In the genomic region with DNA sequence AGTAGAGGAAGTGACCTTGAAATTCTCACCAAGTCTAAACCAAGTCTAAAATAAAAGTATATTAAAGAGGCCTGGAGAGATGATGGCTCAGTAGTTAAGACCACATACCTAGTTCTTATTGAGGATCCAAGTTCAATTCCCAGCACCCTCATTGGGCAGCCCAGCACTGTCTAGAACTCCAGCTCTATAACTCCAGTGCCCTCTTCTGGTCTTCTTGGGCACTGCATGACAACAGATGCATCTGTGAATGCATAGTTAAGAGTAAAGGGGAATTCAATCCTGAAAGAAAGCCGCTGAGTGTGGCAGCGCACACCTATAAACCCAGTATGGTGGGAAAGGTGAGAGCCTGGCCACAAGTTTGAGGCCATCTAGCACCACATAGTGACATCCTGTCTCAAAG, we compare ENCODE assay signal across 14 mouse cellular contexts. TPM values are rescaled to one million over a fixed set of nuclear protein-coding genes. Genes with fewer than 3 reads are reported as not detected.
DNase-seq lines count a peak whose midpoint lies in the region; ATAC-seq and TF ChIP-seq lines count a peak whose summit lies in the region.
"Had no signal": no experiment of that assay in that cellular context is flagged by ENCODE, and none has a peak within 500 bp of the region (broad histone marks: within the 10 kb centered on the region; RNA-seq: fewer than 3 reads in every experiment).

No protein-coding gene starts in this region.

- no peak for TF ChIP-seq EP300 in liver, embryonic 14.5 days (IDR thresholded peaks at IDR 0.05; ENCODE audit: low read depth)

- no peak for ATAC-seq in hindbrain, postnatal 0 days
- no peak for ATAC-seq in hindbrain, embryonic 13.5 days (ENCODE audit: low FRiP score)
- ATAC-seq in liver, embryonic 14.5 days (ENCODE audit: insufficient read depth): no peak
- no peak for ATAC-seq in liver, embryonic 11.5 days (replicated peaks; ENCODE audit: low FRiP score)

- peaks cover 7% of the 10 kb centered on the region for H3K4me1 ChIP-seq in hindbrain, postnatal 0 days (ENCODE audit: insufficient read depth, low read length)
- H3K4me1 ChIP-seq in hindbrain, embryonic 13.5 days (replicated peaks): peaks cover 23% of the 10 kb centered on the region
- H3K4me1 ChIP-seq in liver, embryonic 14.5 days (replicated peaks; ENCODE audit: control insufficient read depth in 2 of 2, insufficient read depth in 2 of 2, low read length in 1 of 2): no peaks in the 10 kb centered on the region
- H3K4me1 ChIP-seq in liver, embryonic 11.5 days (replicated peaks; ENCODE audit: control insufficient read depth, insufficient read depth, low read length): no peaks in the 10 kb centered on the region
- peaks cover 40% of the 10 kb centered on the region for H3K4me1 ChIP-seq in E14TG2a.4 (replicated peaks; ENCODE audit: low read depth, low read length)

- no peaks in the 10 kb centered on the region for H3K27me3 ChIP-seq in hindbrain, postnatal 0 days (ENCODE audit: insufficient read depth, low read length)
- H3K27me3 ChIP-seq in hindbrain, embryonic 13.5 days: peaks cover 36% of the 10 kb centered on the region
- H3K27me3 ChIP-seq in liver, embryonic 14.5 days (ENCODE audit: control insufficient read depth, insufficient read depth, low read length): no peaks in the 10 kb centered on the region
- H3K27me3 ChIP-seq in liver, embryonic 11.5 days (replicated peaks; ENCODE audit: control insufficient read depth, insufficient read depth, low read length): no peaks in the 10 kb centered on the region
- H3K27me3 ChIP-seq in E14TG2a.4 (ENCODE audit: insufficient read depth, low read length): peaks cover 41% of the 10 kb centered on the region

- no peaks in the 10 kb centered on the region for H3K9me3 ChIP-seq in hindbrain, postnatal 0 days (ENCODE audit: low read length)
- no peaks in the 10 kb centered on the region for H3K9me3 ChIP-seq in hindbrain, embryonic 13.5 days
- H3K9me3 ChIP-seq in liver, embryonic 14.5 days (ENCODE audit: control insufficient read depth, low read length): no peaks in the 10 kb centered on the region
- H3K9me3 ChIP-seq in liver, embryonic 11.5 days (ENCODE audit: control insufficient read depth, low read length): no peaks in the 10 kb centered on the region
- peaks cover 15% of the 10 kb centered on the region for H3K9me3 ChIP-seq in E14TG2a.4 (ENCODE audit: low read length)
- H3K9me3 ChIP-seq: forebrain, embryonic 12.5 days; neural tube, embryonic 13.5 days had no signal

- DNase-seq in hindbrain, postnatal 0 days (ENCODE audit: low spot score): no peak
- no peak for DNase-seq in liver, embryonic 14.5 days (ENCODE audit: low read depth in 3 of 3, low spot score in 3 of 3)
- DNase-seq in liver, embryonic 11.5 days (ENCODE audit: low spot score): no peak
- no peak for DNase-seq in brain, embryonic 14.5 days (ENCODE audit: low read depth)
- no peak for DNase-seq in adrenal gland, postnatal 14 days
- DNase-seq: cerebellum, postnatal 10 days; heart, postnatal 4 days; thymus, postnatal 25 days had no signal

- peak; percentile 46 for TF ChIP-seq CTCF in hindbrain, postnatal 0 days (IDR thresholded peaks at IDR 0.05; ENCODE audit: low read depth)
- peak; percentile 26 for TF ChIP-seq CTCF in liver, embryonic 14.5 days (IDR thresholded peaks at IDR 0.05; ENCODE audit: low read depth)
- TF ChIP-seq CTCF in E14TG2a.4 (conservative IDR thresholded peaks at IDR 0.05; ENCODE audit: low read length): peak; percentile 62
- peak; percentile 20; the same call in 1 of the 2 replicates for TF ChIP-seq CTCF in brain, embryonic 14.5 days (IDR thresholded peaks at IDR 0.05; ENCODE audit: borderline replicate concordance, extremely low read depth, insufficient read depth, insufficient read length)

- TF ChIP-seq POLR2A in brain, embryonic 14.5 days (IDR thresholded peaks at IDR 0.05; ENCODE audit: borderline replicate concordance, extremely low read depth, insufficient read depth, insufficient read length, poor library complexity, severe bottlenecking): no peak

- 90% methylated on average over 2 of the region's 2 CpGs for WGBS in hindbrain, postnatal 0 days
- WGBS in hindbrain, embryonic 13.5 days: 94% methylated on average over 2 of the region's 2 CpGs
- WGBS in liver, embryonic 14.5 days (ENCODE audit: insufficient replicate concordance): 79% methylated on average over 2 of the region's 2 CpGs
- WGBS in liver, embryonic 11.5 days: 88% methylated on average over 2 of the region's 2 CpGs

- no peak overlapping the region for H3K9ac ChIP-seq in hindbrain, postnatal 0 days (replicated peaks; ENCODE audit: low read length)
- H3K9ac ChIP-seq in hindbrain, embryonic 13.5 days: no peak overlapping the region
- H3K9ac ChIP-seq in liver, embryonic 14.5 days (replicated peaks): no peak overlapping the region
- no peak overlapping the region for H3K9ac ChIP-seq in liver, embryonic 11.5 days (ENCODE audit: low read depth, low read length)
- H3K9ac ChIP-seq: forebrain, embryonic 12.5 days; heart, embryonic 13.5 days; limb, embryonic 12.5 days; neural tube, embryonic 13.5 days had no signal

- H3K27ac ChIP-seq in hindbrain, postnatal 0 days: no peak overlapping the region
- no peak overlapping the region for H3K27ac ChIP-seq in hindbrain, embryonic 13.5 days
- no peak overlapping the region for H3K27ac ChIP-seq in liver, embryonic 14.5 days
- H3K27ac ChIP-seq in liver, embryonic 11.5 days (ENCODE audit: low read depth, low read length): no peak overlapping the region
- H3K27ac ChIP-seq: forebrain, embryonic 12.5 days; heart, embryonic 13.5 days; limb, embryonic 12.5 days; neural tube, embryonic 13.5 days had no signal

- H3K4me3 ChIP-seq in hindbrain, postnatal 0 days (ENCODE audit: low read length): no peak overlapping the region
- no peak overlapping the region for H3K4me3 ChIP-seq in hindbrain, embryonic 13.5 days
- no peak overlapping the region for H3K4me3 ChIP-seq in liver, embryonic 14.5 days (ENCODE audit: insufficient read depth in 1 of 2, low read depth in 2 of 2, low read length in 2 of 2)
- no peak overlapping the region for H3K4me3 ChIP-seq in liver, embryonic 11.5 days (ENCODE audit: low read depth, low read length)
- H3K4me3 ChIP-seq in E14TG2a.4 (replicated peaks; ENCODE audit: low read length): no peak overlapping the region
- H3K4me3 ChIP-seq: forebrain, embryonic 12.5 days; heart, embryonic 13.5 days; limb, embryonic 12.5 days; neural tube, embryonic 13.5 days had no signal

- H3K36me3 ChIP-seq in hindbrain, postnatal 0 days (ENCODE audit: insufficient read depth, low read length): no peaks in the 10 kb centered on the region
- no peaks in the 10 kb centered on the region for H3K36me3 ChIP-seq in hindbrain, embryonic 13.5 days
- no peaks in the 10 kb centered on the region for H3K36me3 ChIP-seq in liver, embryonic 14.5 days (replicated peaks; ENCODE audit: control insufficient read depth, insufficient read depth, low read depth)
- H3K36me3 ChIP-seq in liver, embryonic 11.5 days (ENCODE audit: control insufficient read depth, insufficient read depth, low read length): no peaks in the 10 kb centered on the region
- H3K36me3 ChIP-seq in E14TG2a.4 (ENCODE audit: insufficient read depth, low read length): no peaks in the 10 kb centered on the region
- H3K36me3 ChIP-seq: forebrain, embryonic 12.5 days; heart, embryonic 13.5 days; limb, embryonic 12.5 days; neural tube, embryonic 13.5 days had no signal

- no peak overlapping the region for H3K4me2 ChIP-seq in hindbrain, postnatal 0 days (ENCODE audit: low read depth, low read length)
- H3K4me2 ChIP-seq in hindbrain, embryonic 13.5 days: no peak overlapping the region
- H3K4me2 ChIP-seq in liver, embryonic 14.5 days (ENCODE audit: low read depth): no peak overlapping the region
- H3K4me2 ChIP-seq in liver, embryonic 11.5 days: no peak overlapping the region
- H3K4me2 ChIP-seq: forebrain, embryonic 12.5 days; heart, embryonic 13.5 days; limb, embryonic 12.5 days; neural tube, embryonic 13.5 days had no signal

RNA-seq across cellular contexts. Expression of gene Klhdc7a, which starts 20.5 kb away (rescaled TPM):
- total RNA-seq in hindbrain, postnatal 0 days (2014; rRNA removed): 1.0 and 1.6 TPM in 2 replicates
- polyA plus RNA-seq in hindbrain, postnatal 0 days (2015; fragmentation: Nextera tagmentation; extraction: Ambion mirVana): 0.58 and 0.69 TPM in 2 replicates
- polyA plus RNA-seq in hindbrain, embryonic 13.5 days (2015; fragmentation: Nextera tagmentation; extraction: Ambion mirVana): 0.47 and 0.61 TPM in 2 replicates
- 0.34 and 0.39 TPM in 2 replicates for polyA plus RNA-seq in liver, embryonic 14.5 days (2012; rRNA removed)
- 0.20 and 0.23 TPM in 2 replicates for polyA plus RNA-seq in liver, embryonic 14.5 days (2014; fragmentation: Nextera tagmentation; extraction: Ambion mirVana)
- polyA plus RNA-seq in liver, embryonic 11.5 days (2014; fragmentation: Nextera tagmentation; extraction: Ambion mirVana): 0.03 TPM in 1 of 2 replicates, not detected in the other
- polyA plus RNA-seq in brain, embryonic 14.5 days (2012; rRNA removed): 0.49 and 0.96 TPM in 2 replicates
- total RNA-seq in adrenal gland, postnatal 14 days (2021): 18.8 and 23.1 TPM in 2 replicates
- polyA plus RNA-seq: limb, embryonic 12.5 days had no signal
